Mouse (Mus musculus): ENCODE data around the gene 1810049J17Rik. TPM values are rescaled to one million over a fixed set of nuclear protein-coding genes. Genes with fewer than 3 reads are reported as not detected.

Gene 1810049J17Rik
- total and polyA plus RNA-seq, 3 experiments, result 23.9 TPM; not detected in 2

DNA sequence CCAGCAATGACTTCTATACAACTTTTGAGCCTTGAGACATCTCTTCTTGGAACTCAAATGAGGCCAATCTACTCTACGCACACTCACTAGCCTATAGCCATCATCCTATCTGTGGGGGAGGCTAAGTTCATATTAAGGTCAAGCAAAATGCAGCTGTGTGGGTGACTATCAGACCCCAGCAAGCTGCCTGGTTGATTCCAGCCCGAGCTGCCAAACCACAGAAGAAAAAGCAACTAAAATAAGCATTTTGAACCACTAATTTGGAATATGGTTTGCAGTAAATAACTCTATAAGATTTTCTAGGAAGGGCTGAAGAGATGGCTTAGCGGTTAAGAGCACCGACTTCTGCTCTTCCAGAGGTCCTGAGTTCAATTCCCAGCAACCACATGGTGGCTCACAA is 11.0 kb downstream of the 1810049J17Rik start:
- H3K4me1 ChIP-seq (ENCODE audit: control insufficient read depth in 1 of 2, insufficient read depth in 2 of 2, low read length in 2 of 2), result peaks cover 24 to 51% of the 10 kb centered on the region in 2 experiments
- H3K9me3 ChIP-seq (replicated peaks; ENCODE audit: insufficient read depth, low read length), result no peaks in the 10 kb centered on the region
- peak; percentile 92 for DNase-seq (ENCODE audit: low read depth, low spot score)
- H3K79me2 ChIP-seq (ENCODE audit: control insufficient read depth, insufficient read depth, low read length, poor library complexity), result no peaks in the 10 kb centered on the region
- no peaks in the 10 kb centered on the region for H3K27me3 ChIP-seq (ENCODE audit: control insufficient read depth in 1 of 2, insufficient read depth in 2 of 2, low read length in 2 of 2)
- peak overlapping the region; percentile 2 to 26; a peak in 3 of 4 replicates for H3K4me3 ChIP-seq (ENCODE audit: control insufficient read depth in 1 of 2, insufficient read depth in 1 of 2, low read depth in 2 of 2, low read length in 2 of 2)
- no peak overlapping the region for H3K9ac ChIP-seq (ENCODE audit: control insufficient read depth, low read depth, low read length, poor library complexity, severe bottlenecking)
- H3K36me3 ChIP-seq (ENCODE audit: control insufficient read depth in 1 of 2, insufficient read depth in 2 of 2, low read length in 2 of 2), result peaks cover 0 to 54% of the 10 kb centered on the region in 2 experiments; a peak in 2 of 4 replicates
- peak overlapping the region; percentile 30 for H3K27ac ChIP-seq (ENCODE audit: control insufficient read depth, low read depth, low read length)
- TF ChIP-seq TAL1 (IDR thresholded peaks at IDR 0.05; ENCODE audit: low read length) (peak; percentile 93), ZNF384 (IDR thresholded peaks at IDR 0.05; ENCODE audit: low read depth, low read length) (peak; percentile 48), MEF2A (IDR thresholded peaks at IDR 0.05; ENCODE audit: extremely low read depth, insufficient replicate concordance, low read depth, low read length, poor library complexity, severe bottlenecking) (peak; percentile 98), USF2 (IDR thresholded peaks at IDR 0.05; ENCODE audit: borderline replicate concordance in 1 of 2, insufficient read depth in 1 of 2, low read depth in 1 of 2, low read length in 2 of 2) (no peak), POLR2AphosphoS5 (IDR thresholded peaks at IDR 0.05; ENCODE audit: borderline replicate concordance, low read depth, low read length) (no peak), CHD1 (IDR thresholded peaks at IDR 0.05; ENCODE audit: low read depth, low read length) (no peak), NRF1 (IDR thresholded peaks at IDR 0.05; ENCODE audit: insufficient read depth, low read depth, low read length, poor library complexity, severe bottlenecking) (no peak), GATA1 (IDR thresholded peaks at IDR 0.05; ENCODE audit: low read depth, low read length) (peak; percentile 89), MAZ (IDR thresholded peaks at IDR 0.05; ENCODE audit: low read depth, low read length) (peak; percentile 69; the same call in 1 of the 2 replicates), ELF1 (IDR thresholded peaks at IDR 0.05; ENCODE audit: low read depth, low read length) (peak; percentile 67; the same call in 1 of the 2 replicates), EP300 (IDR thresholded peaks at IDR 0.05; ENCODE audit: low read depth in 1 of 2, low read length in 2 of 2) (peak; percentile 95 to 97), SIN3A (IDR thresholded peaks at IDR 0.05; ENCODE audit: low read length) (peak; percentile 90), MAX (IDR thresholded peaks at IDR 0.05; ENCODE audit: low read length) (no peak; the same call in 1 of the 2 replicates), NELFE (IDR thresholded peaks at IDR 0.05; ENCODE audit: low read depth, low read length) (peak; percentile 41; the same call in 1 of the 2 replicates), USF1 (IDR thresholded peaks at IDR 0.05; ENCODE audit: low read depth, low read length) (no peak), HCFC1 (IDR thresholded peaks at IDR 0.05; ENCODE audit: low read depth, low read length) (0 out of 2 replicates have a peak, but pooled peaks have one; percentile 44), UBTF (IDR thresholded peaks at IDR 0.05; ENCODE audit: borderline replicate concordance, insufficient read depth, low read depth, low read length) (no peak), POLR2A (IDR thresholded peaks at IDR 0.05; ENCODE audit: control insufficient read depth in 1 of 2, insufficient read depth in 1 of 2, low read depth in 1 of 2, low read length in 2 of 2, poor library complexity in 1 of 2) (no peak), TCF12 (IDR thresholded peaks at IDR 0.05; ENCODE audit: low read depth, low read length) (peak; percentile 97), KAT2A (conservative IDR thresholded peaks at IDR 0.05; ENCODE audit: low read depth, low read length) (peak; percentile 45; the same call in 1 of the 2 replicates), RAD21 (IDR thresholded peaks at IDR 0.05; ENCODE audit: low read depth, low read length) (no peak), SMC3 (IDR thresholded peaks at IDR 0.05; ENCODE audit: low read depth, low read length) (no peak), MXI1 (IDR thresholded peaks at IDR 0.05; ENCODE audit: low read depth, low read length) (no peak), ZKSCAN1 (IDR thresholded peaks at IDR 0.05; ENCODE audit: low read depth, low read length) (no peak), TBP (IDR thresholded peaks at IDR 0.05; ENCODE audit: low read depth, low read length) (peak; percentile 99), MAFK (IDR thresholded peaks at IDR 0.05; ENCODE audit: borderline replicate concordance, low read depth, low read length) (peak; percentile 86), ZC3H11A (IDR thresholded peaks at IDR 0.05; ENCODE audit: low read depth, low read length) (no peak), BHLHE40 (IDR thresholded peaks at IDR 0.05; ENCODE audit: borderline replicate concordance, low read depth, low read length) (peak; percentile 83), RCOR1 (IDR thresholded peaks at IDR 0.05; ENCODE audit: low read depth, low read length) (peak; percentile 95), ZMIZ1 (IDR thresholded peaks at IDR 0.05; ENCODE audit: low read depth, low read length) (no peak), POLR2AphosphoS2 (IDR thresholded peaks at IDR 0.05; ENCODE audit: low read length) (no peak), GABPA (IDR thresholded peaks at IDR 0.05; ENCODE audit: low read depth, low read length) (no peak), CTCF (IDR thresholded peaks at IDR 0.05 in 2 of 3, conservative IDR thresholded peaks at IDR 0.05 in 1 of 3; ENCODE audit: control insufficient read depth in 1 of 3, insufficient read depth in 1 of 3, low read depth in 2 of 3, low read length in 3 of 3, poor library complexity in 1 of 3, severe bottlenecking in 1 of 3) (no peak), MYC (IDR thresholded peaks at IDR 0.05; ENCODE audit: low read depth, low read length) (peak; percentile 59; the same call in 1 of the 2 replicates), E2F4 (IDR thresholded peaks at IDR 0.05; ENCODE audit: borderline replicate concordance, low read depth, low read length) (no peak), MYB (IDR thresholded peaks at IDR 0.05; ENCODE audit: low read depth, low read length) (peak; percentile 72), JUND (IDR thresholded peaks at IDR 0.05; ENCODE audit: low read depth, low read length) (peak; percentile 65; the same call in 1 of the 2 replicates)

Data from MEL (cell line).